Mouse (Mus musculus): Measurements from ENCODE around the gene Stambpl1.
"Not testable (repeated sequence)": the region's sequence is repeated elsewhere in the genome, so short reads cannot be mapped to it uniquely, and the experiment has no call there.

Gene Stambpl1

DNA sequence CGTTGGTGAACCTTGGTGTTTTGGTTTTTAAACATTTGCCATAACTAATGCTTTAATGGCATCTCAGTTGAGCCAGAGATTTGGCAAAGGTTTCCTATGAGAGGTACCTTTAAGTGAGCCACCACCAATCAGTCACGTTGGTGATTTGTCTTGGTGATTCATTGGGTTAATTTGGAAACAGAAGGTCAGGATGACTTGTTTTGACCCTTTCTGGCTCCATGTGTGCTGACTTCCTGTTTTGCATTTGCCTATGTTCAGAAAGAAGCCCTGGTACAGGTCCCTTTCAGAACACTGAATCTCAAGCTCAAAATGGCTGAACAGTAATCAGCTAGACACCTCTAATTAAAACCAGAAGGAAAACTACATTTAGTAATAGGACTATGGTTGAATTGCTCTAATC, 7.5 kb downstream of the Stambpl1 start:
- DNase-seq: no peak

DNA sequence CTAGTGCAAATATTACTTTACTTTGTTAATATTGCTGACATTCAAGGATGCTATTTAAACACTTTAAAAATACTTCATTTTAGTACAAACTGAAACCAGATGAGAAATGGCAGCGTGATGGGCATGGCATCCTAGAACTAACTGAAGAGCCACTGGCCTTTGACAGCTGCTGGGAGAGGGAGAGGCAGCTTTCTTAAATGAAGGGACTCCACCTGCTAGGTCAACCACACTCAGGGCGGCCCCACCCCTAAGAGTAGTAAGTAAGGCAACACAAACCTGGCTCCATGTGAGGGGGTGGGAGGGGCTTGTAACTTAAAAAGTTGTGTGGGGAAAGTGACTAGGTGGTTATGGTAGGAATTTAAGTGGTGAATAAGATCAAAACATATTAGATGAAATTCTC, 10.6 kb downstream of the Stambpl1 start:
- no peak for DNase-seq

DNA sequence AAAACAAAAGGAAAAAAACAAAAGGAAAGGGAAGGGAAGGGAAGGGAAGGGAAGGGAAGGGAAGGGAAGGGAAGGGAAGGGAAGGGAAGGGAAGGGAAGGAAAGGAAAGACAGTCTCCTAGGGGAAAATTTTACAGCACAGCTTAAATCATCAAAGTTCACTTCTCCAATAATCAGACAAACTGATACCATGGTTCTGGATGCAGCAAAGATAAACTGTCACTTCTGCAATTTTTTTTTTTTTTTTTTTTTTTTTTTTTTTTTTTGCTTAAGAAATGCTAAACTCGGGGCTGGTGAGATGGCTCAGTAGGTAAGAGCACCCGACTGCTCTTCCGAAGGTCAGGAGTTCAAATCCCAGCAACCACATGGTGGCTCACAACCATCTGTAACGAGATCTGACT, 14.1 kb downstream of the Stambpl1 start:
- not testable (repeated sequence) for DNase-seq

DNA sequence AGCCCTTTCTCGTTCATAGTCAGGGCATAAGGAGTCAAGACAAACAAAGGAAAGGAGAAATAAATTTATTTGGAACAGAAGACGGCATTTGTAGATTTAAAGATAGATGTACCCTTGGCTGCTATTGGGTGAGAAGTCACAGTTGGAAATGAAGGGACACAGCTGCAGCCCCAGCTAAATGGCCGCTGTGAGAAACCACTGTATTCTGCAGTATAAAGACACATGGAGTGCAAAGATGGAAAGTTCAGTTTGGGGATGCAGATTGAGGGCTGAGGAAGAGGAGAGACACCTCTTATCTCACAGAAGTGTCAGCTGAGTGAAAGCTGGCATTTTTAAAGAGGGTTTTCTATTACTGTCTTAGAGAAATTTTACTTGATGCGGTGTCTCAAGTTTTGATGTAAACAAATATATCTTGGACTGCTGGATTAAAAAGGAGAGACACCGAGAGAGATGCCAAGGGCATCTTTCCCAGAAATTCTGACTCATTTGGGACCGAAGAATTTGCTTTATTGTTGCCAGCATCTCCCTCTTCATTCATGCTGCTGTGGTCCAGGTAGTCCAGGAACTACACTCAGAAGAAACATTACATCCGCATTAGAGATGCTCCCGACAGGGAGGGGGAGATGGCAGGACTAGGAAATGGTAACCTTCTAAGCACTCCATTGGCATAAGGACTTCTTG, 14.9 kb downstream of the Stambpl1 start:
- no peak for DNase-seq

DNA sequence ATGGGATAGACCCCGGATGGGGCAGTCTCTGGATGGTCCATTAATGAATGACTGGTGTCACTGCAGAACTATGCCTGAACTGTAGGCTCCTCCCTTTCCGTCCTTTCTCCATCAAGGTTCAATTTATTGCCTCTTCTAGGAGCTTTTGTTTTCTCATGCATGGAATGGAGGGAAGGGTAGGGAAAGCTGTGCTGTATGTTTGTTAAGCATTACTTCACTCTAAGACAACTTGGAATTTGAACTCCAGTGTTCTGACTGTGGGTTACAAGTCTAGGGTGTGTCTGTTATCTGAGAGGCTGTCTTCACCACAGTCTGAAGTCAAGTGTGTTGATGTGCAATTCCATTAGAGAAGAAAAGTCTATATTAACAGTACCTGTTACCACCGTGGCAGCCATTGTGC, 17.0 kb downstream of the Stambpl1 start:
- DNase-seq: no peak

DNA sequence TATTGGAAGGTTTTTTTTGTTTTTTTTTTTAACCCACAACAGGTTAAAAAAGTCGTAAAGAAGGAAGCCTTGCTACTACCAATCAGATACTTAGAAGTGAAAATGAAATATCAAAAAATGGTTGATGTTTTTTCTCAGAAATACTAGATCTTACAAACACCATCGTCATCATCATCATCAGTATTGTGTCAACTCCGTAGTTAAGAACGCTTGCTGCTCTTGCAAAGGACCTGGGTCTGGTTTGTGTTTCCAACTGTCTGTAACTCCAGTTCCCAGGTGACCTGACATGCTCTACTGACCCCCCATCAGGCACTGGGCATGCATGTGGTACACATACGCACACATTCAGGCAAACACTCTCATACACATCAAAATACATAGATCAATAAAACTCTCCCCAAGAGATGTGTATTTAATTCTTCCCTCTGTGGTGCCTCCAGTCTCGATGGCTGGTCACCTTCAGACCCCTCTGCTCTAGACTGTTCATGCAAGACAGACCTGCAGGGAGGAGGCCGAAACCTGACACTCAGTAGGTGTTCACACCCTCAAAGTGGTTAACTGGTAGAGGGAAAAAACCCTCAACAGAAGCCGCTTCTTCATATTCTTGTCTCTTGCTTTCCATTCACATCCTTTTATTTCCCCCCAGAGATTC, 18.0 kb downstream of the Stambpl1 start:
- no peak for DNase-seq

DNA sequence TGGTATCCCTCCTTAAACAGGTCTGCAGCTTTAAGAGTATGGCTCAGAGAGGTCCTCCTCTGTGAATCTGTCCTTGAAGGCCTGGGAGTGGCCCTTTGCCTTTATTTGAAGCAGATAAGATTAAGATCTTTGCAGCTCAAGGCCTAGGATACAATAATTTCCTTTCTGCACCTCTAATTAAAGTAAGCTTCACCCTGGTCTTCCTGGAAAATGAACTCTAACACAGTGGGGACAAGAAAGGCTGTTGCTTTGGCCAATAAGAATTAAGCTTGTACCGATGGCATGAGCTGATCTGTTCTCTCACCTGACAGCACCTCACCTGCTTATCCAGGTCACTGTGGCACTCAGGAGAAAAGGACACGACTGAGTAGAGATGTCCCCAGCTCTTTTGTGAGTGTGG, 18.8 kb downstream of the Stambpl1 start:
- DNase-seq: no peak

DNA sequence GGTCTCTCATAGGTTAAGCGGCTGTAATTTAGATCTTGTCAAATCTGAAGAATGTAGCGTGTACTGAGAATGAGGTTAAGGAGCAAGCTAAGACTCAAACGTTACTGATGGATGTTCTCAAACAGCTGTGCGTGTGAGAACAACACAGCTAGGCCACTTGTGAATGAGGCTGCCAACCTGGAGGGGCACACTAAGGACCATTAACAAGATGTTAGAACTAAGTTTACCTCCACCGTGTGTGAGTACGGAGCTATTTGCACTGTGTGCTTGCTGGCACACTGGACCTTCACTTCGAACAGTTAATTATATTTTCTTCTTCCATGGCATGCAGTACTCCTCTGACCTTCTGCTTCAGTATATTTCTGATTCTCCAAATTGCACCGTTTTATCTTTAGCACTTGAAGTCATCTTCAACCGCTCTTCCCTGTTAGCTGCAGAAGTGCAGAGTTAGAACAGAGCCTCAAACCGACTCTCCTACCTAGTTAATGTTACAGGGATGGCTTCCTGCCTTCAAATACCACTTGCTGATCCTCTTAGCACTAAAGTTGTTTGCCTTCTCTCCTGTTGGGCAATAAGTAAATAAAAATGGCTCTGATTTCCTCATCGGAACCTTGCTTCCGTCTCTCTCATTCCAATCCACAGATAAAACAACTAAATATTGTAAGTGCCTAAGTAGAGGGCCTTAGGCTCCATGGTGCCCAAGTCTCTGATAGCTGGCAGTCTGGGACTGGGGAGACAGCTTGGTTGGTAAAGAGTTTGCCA, 20.6 kb downstream of the Stambpl1 start:
- no peak for DNase-seq

DNA sequence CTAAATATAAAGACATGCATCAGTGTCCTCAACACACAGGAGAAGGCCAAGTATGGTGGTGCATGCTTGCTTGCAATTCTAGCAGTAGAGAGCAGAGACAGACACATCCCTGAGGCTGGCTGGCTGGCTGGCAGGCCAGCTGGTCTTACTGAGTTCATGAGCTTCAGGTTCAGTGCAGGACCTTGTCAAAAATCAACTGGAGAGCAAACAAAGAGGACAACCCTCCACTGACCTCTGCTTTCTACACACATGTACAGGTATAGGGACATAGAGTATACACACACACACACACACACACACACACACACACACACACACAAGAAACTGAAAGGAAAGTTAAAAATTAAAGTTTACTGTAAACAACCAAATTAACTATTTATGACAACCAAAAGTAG, 21.2 kb downstream of the Stambpl1 start:
- DNase-seq: no peak

DNA sequence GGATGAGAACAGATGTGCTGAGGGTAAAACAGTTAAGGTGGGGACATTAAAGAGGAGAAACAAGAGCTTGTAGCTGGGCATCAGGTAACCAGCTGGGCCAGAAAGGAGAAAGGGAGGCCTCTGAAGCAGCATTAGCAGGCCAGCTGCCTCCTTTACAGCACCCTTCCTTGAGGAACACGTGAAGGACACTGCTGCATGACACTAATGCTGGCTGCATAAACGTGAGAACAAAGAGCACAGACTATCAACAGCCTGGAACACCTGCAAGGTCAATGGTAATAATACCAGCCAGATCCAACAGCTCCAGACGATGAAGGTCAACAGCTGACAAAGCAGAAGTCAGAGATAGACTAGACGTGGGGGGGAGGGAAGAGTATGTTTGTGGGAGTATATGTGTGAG, 22.1 kb downstream of the Stambpl1 start:
- DNase-seq: no peak

DNA sequence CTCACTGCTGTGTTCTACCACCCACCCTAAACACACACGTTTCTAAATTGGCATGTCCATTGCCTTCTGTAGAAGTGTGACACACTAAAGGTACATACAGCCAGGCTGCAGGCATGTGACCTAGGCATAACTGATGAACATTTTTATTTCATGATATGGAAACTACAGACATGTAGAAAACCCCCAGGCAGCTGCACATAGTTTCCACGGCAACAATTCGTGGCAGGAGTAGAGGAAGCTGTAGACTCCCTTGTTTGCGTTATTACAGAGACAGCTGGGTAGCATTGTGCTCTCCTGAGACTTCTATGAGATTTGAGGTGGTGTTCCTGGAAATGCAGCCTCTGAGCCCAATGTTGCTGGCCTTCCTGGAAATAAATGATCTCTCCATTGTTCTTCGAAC, 24.9 kb downstream of the Stambpl1 start:
- DNase-seq: no peak

DNA sequence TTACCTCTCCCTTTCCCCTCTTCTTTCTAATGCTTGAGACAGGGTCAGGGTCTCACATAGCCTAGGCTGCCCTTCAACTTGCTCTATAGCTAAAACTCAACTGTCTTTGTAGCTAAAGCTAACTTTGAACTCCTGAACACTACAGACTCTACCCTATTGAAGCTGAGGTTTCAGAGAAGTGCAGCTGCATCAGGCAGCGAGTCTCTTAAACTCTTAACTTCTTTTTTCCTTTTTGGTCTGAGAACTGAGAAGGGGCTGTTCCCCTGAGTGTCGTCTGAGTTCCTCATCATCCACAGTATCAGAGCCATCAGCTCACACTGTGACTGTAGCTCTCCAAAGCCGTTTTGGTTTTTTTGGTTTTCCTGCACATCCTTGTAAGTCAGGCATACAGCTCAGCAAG, 25.7 kb downstream of the Stambpl1 start:
- DNase-seq: no peak

DNA sequence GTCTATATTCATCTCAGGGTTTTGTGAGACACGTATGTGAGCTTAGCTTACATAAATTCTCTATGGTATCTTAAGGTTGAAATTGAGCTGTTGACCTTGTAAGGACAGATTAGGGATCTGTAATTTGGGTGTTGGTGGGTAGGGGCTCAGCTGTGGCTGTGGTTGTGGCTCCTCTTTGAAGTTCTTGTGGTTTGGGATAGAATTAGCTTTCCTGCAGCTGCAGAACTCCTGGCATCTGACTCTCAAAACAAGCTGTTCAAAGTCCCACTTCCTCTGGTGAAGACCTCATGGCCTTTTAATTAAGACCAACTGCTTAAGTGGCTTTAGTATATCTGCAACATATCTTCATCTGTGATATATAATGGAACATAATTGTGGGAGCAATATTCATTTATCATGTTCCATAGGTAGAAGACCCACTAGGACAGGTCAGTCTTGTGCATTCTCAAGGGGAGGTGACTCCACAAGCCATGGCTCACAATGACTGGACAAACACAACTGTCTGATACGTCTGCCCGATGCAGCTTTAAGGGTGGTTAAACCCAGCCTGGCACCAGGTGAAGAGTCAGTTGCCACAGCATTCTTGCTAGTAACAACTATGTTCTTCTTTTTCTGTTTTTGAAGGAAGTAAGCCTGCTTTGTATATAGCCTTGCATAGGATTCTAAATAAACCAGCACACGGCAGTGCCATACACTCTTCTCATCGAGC, 27.4 kb downstream of the Stambpl1 start:
- DNase-seq: no peak

DNA sequence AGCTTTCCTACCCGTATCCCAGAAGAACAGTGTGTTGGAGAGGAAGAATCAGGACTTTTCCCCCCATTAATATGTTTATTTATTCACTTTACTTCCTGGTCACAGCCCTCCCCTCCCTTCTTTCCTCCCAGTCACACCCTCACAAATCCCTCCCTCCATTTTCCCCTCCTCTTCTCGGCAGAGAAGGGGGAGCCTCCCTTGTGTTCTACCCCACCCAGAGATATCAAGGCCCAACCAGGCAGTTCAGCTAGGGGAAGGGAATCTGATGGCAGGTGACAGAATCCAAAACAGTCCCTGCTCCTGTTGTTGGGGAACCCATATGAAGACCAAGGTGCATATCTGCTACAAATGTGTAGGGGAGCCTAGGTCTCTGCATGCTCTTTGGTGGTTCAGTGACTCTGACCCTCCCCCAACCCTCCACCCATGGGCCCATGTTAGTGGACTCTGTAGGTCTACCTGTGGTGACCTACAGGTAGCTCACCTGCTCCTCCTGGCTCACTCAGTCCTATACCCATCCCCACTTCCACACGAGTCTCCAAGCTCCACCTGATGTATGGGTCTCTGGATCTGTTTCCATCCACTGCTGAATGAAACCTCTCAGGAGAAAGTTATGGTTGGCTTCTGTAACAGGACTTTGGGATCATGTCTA, 28.8 kb downstream of the Stambpl1 start:
- DNase-seq: no peak

DNA sequence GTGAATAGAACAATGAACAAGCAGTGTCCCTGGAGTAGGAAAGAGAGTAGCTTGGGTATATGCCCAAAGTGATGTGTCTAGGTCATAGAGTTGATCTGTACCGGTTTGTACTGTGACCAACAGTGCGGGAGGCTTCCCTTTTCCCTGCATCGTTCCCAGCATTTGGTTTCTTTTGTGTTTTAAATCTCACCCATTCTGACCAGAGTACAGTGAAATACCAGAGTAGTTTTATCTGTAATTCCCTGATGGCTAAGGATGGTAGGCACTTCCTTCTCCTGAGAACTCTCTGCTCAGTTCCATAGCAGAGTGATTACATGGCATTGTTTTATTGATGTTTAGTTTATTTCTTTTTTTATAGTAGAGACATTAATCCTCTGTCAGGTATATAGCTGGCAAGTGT, 30.8 kb downstream of the Stambpl1 start:
- DNase-seq: no peak

DNA sequence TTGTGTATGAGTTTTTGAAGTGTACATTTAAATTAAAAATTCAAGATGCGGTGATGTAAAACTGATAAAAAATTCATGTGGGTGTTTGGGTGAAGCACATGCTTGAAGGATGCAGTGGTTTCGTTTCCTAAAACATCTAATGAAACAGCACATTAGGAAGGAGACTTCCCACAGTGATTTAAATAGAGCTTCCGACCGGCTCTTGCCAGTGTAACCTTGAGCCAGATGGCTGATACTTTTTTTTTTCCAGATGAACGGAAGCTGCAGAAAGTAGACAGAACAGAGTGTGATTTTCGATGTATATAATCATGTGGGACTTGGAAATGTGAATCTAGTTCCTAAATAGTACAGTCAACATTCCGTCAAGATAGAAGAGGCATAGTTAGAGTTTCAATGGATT, 39.6 kb downstream of the Stambpl1 start:
- DNase-seq: no peak

DNA sequence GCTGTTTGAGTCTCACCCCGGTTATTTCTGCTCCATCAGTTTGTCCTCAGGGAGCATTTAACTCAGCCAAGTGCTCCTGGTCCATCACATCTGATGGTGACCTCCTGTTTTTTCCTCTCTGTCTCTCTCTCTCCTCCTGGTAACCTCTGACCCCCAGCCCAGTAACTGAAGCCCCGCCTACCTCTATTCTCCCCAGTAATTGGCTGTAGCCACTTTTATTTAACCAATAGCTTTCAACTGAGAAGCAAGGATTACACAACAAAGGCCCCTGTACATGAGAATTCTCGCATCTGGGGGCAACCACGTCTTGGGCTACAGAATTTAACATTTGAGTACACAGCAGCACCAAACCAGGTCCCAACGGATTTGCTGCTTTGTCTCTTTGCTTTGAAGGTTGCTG, 40.3 kb downstream of the Stambpl1 start:
- DNase-seq: no peak

DNA sequence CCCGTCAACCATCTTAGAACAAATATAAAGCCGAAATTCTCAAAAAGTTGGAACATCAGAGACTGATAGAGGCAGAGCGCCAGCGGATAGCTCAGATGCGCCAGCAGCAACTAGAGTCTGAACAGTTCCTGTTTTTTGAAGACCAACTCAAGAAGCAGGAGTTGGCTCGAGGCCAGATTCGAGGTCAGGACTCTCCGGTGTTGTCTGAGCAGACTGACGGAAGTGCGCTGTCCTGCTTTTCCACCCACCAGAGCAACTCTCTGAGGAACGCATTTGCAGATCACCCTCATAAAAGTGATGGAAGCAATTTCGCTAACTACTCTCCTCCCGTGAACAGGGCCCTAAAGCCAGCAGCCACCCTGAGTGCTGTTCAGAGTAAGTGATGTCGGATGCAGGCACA, 41.9 kb downstream of the Stambpl1 start:
- no peak for DNase-seq

DNA sequence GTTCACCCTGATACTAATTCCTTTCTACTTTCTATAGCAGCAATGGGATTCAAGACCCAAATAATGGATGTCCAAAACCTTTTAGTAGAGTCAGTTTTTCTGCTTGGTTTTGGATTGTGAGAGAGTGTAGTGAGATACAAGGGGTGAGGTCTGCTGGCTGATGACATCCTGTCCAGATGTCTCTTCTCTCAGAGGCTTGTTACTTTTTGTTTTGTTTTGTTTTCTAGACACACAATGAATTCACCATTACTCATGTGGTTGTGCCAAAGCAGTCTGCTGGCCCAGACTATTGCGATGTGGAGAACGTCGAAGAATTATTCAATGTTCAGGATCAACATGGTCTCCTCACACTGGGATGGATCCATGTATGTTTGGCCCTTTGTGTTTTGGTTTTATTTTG, 44.0 kb downstream of the Stambpl1 start:
- DNase-seq: no peak

DNA sequence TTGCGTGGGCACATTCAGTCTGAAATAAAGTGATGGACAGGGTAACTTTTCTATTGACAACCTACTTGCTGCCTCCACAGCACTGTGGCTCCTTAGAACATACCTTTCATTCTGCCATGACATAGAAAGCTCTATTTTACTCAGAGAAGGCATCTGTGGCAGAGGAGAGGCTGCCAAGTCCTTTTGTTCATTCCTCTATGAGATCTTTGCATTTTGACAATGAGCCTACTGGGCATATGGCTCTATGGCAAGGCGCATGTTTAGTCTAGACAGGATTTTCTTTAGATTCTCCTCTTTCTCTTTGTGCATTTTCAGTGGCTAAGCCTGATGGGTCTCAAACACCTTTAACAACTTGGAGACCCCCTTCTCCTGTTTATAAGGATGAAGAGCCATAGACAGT, 45.7 kb downstream of the Stambpl1 start:
- no peak for DNase-seq

DNA sequence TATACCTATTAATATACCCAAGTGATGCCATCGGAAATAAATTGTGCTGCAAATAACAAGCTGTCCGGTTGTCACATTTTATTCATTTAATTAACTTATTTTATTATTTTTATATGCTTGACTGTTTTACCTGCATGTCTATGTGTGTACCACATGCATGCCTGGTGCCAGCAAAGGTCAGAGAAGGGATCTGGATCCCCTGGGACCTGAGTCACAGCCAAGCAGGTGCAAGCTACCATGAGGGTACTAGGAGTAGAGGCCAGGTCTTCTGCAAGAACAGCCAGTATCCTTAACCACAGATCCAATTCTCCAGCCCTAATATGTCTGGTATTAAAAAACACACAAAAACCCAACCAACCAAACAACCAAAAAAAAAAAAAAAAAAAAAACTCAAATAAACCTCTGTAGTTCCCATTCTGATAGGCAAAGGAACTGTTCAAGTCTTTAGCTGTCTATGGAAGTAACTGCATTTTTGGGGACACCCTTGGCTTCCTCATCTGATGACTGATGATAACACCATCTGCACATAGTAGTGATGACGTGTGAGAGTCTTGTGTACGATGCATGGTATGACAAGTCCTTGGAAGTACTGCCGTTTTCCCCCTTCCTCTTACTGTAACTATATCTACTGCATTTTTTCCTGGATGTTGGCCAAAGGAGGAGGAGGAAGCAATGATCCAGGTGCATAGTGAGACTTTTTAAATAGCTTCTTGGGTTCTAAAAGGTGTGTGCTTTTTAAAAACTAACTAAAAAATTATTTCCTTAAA, 48.4 kb downstream of the Stambpl1 start:
- no peak for DNase-seq

DNA sequence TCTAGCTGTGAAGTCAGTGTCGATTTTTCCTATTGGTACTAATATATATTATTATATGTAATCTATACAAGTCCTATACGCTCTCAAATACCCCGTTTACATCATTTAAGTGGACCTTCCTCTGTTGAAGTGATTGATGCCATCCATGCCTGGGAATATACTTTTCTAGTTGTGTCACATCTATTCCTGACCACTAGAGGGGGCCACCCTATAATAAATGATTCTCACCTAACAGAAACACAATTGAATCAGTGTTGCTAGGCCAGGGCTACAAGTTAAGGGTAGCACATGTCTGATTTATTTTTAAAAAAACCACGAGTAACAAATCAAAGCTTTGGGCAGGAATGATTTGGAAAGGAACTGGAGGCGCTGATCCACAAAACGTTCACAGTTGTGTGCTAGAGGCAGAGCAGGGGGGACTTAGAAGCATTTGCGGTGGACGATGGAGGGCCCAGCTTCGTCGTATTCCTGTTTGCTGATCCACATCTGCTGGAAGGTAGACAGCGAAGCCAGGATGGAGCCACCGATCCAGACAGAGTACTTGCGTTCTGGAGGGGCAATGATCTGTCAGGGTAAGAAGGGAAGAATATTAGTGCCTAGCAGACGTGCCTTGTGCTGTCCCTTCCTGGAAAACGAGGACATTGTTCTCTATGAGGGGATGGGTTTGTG, 49.4 kb downstream of the Stambpl1 start:
- DNase-seq: no peak
